Mouse (Mus musculus): ENCODE measurements around the gene Palm.

The Palm gene

DNA sequence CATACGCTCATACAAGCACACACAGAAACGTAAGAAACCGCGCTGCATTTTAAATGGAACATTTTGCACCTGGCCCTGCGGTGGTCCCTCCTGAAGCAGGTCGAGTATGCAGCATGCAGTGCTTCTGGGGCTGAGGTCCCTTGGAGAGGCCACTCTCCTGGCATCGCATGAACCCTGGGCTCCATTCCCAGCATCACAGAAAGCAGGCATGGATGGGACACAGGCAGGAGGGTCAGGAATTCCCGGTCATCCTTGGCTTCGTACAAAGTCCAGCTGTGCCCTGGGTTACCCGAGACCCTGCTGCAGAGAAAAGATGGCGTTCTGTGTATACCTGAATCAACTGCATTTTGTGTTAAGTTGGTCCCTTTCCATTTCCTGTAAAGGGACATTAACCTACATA, 7.1 kb downstream of the Palm start:
- DNase-seq, result peak; percentile 91

DNA sequence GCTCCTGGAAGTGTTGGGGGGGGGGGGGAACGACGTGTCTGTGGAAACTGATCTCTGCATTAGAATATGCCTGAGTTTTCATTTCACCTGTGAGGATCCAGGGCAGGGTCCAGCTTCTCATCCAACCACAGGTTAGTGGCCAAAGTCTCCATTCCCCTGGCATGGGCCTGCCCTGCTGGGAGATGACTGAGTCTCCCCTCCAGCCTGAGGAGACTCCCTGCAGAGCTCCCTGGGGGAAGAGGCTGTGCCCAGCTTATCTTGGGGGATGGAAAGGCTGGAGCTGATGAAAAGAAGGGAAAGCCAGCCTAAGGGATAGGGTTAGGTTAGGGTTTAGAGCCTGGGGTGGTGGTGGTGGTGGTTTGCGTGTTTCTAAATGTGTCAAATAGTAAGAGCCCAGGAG, 8.5 kb downstream of the Palm start:
- DNase-seq, result no peak

DNA sequence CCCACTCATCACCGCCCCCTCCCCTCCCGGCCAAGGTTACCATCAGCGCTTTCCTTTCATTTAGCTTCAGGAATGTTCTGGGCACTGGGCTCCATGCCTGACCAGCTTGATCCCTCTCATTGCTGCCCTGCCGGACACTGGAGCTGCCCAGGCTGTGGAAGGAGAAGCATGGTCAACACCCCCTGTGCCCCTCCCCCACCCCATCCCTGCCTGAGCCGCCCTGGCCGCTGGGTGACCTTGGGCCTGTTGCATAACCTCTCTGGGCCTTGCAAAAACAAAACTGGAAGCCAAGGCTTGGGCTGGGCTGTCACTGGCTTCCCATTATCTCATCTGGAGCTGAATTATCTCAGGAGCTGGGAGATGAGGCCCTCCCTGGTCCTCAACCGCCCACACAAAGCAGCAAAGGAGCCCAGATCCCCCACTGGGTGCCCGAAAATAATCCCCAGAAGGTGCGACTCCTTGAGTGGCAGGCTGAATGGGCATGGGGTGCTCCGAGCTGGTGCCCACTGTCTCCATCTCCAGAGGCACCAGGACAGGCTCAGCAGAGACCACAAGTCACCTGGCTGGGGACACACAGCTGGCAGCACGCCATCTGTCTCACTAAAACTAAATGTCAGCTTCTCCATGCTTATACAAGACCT, 9.1 kb downstream of the Palm start:
- DNase-seq, result peak; percentile 99

DNA sequence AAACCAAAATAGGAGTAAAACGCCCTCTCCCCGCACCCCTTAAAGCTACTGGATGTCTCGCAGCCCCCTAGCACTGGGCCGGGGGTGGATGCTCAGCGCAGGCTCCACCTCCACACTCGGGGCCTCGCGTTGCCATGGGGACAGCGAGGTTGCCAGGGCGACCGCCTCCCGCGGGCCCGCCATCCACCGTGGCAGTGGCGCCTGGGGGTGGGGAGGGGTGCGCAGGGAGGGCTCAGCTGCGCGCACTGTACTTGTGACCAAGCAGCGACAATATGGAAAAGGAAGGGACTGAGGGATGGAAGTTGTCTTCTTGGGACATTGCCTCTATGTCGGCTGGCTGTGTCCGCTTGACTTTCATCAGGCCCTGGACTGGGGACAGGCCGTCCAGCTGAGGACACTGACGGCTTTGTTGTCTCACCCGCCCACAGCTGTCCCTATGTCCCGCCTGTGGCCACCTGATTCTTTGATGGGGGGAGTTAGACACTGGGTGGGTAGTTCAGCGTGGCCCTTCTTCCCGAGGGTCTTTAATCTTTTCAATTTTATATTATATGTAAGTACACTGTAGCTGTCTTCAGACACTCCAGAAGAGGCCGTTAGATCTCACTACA, 10.4 kb downstream of the Palm start:
- DNase-seq, result peak; percentile 96

DNA sequence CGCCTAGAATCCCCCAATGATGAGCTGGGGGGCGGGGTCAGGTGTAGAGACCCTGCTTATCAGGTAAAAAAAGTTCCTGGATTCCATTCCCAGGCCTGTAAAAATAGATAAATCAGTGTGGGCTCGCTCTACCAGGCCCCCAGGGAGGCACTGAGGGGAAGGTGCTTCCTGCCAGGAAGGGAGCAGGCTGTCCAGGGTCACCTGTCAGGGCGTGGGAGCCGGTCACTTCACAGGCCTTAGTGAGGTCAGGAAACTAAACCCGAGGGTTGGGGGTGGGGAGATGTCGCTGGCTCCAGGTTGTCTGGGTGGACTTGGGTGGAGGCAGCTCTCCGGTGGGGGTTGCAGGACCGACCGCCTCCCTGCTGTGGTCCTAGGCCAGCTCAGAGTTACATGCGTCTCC, 12.3 kb downstream of the Palm start:
- peak; percentile 99 for DNase-seq

DNA sequence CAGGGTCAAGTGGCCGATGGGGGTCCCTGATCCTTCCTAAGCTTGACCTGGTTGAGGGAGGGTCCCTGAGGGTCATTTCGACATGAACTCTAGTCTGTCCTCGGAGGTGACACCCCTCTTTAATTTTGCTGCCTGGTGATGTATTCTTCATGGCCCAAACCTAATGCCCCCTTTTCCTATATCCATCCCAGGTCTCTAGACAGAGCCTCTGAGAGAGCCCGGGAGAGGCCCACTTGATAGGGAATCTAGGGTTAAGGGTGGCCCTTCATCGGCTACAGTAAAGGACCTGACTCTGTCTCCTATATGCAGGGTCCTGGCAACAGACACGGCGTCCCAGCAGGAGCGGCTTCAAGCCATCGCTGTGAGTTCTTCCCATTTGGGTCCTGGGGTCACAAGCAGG, 13.0 kb downstream of the Palm start:
- DNase-seq, result peak; percentile 92

DNA sequence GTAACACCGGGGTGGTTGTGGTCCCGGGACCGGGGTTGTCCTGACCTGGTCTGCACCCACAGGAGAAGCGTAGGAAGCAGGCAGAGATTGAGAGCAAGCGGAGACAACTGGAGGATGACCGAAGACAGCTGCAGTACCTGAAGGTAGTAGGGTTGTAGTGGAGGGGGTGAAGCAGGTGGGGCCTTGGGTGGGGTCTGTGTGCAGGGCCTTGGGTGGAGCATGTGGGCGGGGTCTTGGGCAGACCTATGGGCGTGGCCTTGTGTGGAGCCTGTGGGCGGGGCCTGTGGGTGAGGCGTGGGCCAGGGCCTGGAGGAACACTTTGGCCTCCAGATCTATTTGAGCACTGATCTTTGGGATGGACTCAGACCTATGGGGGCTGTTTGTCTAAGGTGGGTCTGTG, 13.6 kb downstream of the Palm start:
- DNase-seq, result peak; percentile 98

DNA sequence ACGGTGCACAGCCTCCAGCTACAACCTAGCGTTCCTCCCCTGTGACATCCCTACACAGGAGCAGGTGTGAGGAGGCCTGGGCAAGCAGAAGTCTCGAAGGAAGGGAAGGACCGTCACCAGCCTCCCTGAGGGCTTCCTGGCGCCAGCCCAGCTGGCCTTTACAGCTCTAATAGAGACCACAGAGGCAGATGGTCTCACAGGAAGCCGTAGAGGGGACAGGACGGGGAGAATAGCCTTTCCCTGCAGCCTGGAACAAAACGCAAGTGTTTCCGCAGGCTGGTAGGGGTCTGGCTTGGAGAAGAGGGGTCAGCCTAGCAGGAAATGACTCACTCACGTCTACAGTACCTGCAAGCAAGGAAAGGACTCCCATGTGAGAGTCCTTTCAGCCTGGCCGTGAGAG, 14.5 kb downstream of the Palm start:
- peak; percentile 99 for DNase-seq

DNA sequence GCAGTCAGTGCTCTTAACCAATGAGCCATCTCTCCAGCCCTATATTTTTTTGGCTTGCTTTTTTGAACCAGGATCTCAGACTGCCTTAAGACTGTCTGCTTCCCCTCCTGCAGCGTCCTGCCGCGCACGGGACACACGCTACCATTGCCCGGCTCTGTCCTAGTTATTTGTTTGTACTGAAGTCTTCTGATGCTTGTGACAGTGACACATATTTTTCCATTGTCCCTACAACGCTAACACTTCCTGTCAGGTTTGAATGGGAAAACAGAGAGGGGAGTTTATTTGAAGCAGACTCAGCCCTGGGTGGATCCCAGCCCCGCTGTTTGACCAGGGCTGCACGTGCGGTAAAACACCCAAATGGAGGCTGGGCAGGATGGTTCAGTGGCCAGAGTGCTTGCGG, 15.4 kb downstream of the Palm start:
- DNase-seq, result peak; percentile 95

DNA sequence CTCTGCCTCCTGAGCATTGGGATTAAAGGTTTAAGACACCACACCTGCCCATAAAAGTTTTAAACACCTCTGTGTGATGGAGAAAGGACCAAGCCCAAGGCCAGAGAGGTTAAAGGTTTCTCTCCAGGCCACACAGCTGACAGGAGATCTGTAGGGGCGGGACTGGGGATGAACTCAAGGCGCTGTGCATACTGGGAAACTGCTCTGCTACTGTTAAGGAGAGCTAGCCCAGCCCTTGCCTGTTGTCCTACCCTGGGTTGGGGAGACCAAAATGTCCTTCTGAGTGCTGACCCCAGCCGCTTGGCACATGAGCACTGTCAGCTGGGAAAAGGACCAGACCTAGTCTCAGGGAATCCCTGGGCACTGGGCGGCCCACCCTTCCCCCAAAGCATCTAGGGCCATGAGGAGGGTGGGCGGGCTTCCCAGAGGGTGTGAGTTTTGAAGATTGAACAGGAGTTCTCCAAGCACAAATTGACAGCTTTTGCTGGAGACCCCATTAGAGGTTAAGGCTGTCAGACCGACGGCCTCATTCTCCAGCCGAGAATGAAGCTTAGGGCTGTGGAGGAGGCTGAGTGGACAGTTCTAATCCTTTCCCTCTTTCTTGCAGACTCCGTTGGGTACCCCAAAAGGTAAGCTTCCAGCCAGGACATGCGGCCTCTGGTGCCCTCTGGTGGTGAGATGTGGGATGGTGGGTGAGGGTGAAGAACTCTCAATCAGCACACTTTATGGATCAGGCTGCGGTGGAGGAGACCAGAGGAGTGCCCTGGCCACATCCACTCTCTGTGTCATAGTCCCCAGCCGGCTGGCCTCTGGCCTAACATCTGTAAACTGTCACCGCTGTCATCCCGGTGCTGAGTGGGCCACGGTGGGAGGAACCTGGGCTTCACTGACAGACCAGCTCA, 18.6 kb downstream of the Palm start:
- peak; percentile 96 for DNase-seq

DNA sequence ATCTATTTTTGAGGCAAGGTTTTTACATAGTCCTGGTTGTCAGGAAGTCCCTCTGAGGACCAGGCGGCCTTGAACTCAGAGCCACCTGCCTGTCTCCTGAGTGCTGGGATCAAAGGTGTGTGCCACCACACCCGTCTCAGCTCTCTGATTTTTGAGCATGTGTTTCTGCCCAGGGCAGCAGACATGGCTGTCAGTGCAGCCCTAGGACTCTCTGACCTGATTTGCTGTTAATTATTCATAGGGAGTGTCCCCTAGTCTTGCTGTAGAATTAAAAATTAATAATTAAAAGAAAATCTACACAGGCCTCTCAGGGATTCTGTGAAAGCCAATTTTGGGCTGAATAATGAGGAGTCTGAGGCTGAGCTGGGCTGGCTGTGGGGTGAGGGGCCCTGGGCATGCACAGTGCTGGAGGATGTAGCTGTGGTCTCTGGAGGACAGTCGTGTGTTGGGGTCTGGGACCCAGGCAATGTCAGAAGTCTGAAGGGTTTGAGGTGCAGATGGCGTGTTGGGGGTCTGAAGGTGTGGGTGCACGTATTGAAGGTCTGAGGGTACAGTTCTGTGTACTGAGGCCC, 21.0 kb downstream of the Palm start:
- no peak for DNase-seq

DNA sequence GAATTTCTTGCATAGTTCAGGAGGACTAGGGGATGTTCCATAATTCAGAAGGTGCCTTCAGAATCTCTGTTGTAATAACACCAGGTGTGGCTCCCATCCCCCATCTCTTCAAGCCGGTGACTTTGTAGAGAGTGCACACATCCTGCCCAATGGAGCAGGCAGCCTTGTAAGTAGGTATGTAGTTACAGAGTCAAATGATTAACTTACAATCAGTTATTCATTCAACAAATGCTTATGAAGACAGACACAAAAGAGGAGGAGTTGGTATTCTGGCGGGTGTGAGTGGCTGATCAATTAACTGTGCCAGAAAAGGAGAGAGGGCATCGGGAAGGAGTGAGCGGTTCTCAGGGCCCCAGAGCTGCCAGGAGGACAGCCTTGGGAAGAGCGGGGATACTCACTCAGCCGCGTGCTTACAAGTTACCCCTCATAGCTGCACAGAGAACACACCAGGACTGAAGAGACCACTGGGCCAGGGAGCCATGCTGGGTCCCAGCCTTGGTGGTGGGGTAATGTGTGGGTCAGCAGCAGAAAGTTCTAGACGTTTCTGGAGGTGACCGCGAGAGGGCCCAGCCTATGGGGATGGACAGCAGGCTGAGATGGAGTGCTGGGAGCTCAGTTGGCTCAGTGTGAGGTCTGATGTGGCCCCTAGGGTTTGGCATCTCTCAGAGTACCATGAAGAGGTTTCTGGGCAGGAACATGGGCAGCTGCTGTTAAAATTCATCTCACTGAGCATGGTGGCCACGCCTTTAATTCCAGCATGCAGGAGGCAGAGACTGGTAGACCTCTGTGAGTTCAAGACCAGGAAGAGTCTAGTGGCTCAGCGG, 22.5 kb downstream of the Palm start:
- DNase-seq, result peak; percentile 83

DNA sequence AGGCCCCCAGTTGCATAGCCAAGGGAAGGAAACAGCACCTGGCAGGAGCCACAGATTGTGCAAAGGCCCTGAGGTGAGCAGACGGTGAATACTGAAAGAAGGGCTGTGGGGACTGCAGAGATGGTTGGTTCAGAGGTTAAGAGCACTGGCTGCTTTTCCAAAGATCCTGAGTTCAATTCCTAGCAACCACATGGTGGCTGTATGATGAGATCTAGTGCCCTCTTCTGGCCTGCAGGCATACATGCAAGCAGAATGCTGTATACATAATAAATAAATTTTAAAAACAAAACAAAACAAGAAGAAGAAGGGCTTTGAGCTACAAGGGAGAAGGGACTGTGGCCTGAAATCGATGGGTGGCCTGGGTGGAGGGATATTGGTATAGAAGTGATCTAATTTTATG, 23.7 kb downstream of the Palm start:
- no peak for DNase-seq

DNA sequence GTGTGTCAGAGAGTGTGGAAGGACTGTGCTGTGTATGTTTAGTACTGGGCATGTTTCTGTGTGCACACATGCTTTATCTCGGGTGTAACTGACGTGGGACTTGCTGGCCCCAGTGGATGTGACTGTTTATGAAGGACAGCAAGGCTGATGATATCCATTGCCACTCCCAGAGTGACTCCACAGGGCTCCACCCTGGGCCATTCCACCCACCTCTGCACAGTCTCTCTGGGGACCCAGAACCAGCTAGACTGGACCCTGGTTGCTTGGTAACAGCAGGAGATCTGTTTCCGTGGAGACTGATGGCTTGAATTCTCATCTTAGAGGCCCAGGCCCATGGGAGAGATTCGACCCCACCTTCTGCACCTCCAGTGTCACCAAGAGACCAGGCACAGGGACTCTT, 24.9 kb downstream of the Palm start:
- no peak for DNase-seq

DNA sequence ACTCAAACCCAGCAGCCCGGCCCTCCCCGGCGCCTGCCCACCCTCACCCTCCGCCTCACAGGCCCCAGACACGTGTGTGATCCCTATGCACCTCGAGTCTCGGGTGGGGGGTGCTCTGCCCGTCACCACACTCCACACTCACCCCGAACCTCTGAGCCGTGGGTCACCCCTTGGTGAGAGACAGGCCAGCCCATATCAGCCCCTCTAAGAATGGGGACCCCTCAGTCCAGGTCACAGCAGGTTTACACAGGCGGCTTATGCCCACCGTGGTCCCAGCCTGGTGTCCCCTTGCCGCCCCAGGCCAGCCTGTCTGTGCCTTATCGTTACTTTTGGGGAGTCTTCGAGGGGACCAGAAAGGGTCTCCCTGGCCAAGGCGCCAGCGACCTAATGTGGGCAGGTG, 26.2 kb downstream of the Palm start:
- peak; percentile 93 for DNase-seq

DNA sequence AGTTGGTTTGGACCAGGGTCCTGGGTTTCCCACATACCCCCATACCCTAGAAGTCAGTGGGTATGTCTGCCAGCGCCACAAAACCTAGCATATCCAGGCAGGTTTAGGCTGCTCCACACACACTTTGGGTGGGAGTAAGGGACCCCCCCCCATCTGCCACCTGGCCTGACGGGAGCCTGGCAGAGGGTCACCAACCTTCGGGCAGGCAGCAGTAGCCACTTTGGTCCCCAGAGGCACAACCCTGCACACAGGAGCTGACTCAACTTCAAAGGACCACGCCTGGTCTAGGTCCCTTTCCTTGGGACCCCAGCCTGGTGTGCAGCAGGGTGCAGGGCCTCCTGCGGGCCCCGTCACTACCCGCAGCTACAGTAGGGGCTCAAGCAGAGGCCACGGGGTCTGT, 26.9 kb downstream of the Palm start:
- peak; percentile 93 for DNase-seq

DNA sequence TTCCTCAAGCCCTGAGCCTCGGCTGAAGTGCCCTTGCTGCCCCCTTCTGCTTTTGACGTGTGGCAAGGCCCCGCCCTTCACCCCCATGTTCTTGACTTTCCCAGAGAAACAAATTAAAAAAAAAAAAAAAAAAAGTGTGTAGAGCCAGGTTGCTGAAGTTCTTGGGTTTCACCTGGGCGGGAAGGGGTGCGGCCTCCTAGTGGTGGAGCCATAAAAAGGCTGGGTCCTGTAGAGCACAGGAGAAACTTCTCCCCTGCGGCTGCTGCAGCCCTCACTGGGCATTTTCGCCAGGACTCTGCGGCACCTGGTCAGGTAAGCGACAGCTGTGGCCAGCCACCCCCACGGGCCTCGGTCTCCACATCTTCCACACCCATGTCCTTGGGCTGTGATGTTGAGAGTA, 27.4 kb downstream of the Palm start, which contains the start of gene Misp:
TSS of gene Misp (plus strand) at position 208 of the 400 bp plus-strand sequence.
- no peak for DNase-seq

DNA sequence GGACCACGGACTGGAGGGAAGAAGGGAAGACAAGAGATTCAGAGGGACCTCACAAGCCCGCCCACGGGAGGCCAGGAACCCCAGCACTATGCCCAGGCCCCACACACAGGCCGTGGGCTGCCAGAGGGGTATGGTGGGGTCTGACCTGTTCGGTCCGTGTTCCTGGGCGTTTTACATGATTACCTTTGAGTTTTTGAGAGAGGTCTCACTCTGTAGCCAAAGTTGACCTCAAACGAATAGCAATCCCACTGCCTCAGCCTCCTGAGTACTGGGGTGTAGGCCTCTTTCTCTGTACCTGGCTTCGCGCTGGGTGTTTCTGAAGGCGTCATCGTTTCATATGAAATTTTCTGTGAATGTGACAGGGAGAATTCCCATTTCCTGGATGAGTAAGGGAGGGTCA, 28.4 kb downstream of the Palm start:
- DNase-seq, result peak; percentile 91

DNA sequence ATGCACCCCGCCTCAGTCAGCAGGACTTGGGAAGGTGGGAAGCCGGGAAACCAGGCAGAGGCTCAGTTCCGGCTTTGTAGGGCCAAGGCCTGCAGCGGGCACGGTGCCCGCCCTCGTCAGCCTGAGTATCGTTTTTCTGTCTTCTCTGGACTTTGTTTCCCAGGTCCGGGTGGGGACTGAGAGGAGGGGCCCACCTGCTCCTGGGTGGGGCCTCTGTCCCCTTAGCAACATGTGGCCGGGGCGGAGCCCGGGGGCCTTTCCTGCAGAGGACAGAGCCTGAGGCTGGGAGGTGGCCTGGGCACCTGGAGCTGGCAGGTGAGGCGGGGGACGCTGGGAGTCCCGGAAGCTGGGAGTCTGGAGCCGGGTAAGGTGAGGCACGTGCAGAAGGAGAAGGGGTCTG, 29.0 kb downstream of the Palm start:
- peak; percentile 94 for DNase-seq

DNA sequence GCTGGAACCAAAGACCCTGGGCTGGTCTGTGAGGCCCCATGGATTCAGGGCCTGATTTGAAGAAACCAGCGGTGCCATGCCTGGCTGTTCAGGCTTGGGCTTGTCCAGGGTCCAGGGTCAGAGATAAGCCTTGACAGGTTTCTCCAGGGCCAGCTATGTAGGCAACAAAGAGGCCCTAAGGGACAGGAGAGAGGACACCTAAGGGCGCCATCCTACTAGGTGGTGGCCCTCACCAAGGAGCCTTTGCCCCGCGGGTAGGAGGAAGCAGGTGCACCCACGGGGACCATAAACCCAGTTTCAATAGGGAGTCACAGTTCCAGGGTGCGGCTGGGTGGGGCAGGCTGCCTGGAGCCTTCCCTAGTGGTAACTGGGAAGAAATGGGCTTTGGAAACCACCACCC, 29.6 kb downstream of the Palm start:
- peak; percentile 91 for DNase-seq

DNA sequence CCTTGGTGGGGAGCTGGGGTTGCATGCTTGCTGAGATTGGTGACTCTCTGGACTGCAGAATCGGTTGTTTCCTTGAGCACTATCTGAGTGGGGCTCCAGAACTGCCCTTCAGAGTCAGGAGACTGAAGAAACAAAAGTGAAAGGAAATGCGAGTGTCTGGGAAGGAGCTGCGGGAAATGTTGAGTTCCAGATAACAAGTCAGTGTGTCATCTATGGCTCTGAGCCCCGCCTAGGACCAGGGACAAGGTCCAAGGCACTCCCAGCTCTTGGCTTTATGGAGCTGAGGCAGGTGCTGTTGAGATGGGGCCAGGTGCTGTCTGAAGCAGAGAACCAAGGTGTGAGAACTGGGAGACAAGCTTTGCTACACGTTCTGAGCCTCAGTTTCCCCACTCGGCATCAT, 31.0 kb downstream of the Palm start:
- peak; percentile 96 for DNase-seq

DNA sequence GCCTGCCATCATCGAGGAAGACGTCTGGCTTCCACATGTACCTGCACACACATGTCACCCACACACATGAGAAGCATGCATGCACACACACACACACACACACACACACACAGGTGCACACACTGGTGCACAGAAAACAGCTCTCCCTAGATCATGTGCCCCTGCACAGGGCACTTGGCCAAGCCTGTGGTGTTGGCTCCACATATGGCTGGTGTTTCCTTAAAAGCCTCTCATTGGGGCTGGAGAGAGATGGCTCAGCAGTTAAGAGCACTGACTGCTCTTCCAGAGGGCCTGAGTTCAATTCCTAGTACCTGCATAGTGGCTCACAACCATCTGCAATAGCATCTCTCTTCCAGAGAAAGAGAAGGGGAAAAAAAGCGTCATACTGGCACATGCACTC, 38.2 kb downstream of the Palm start:
- no peak for DNase-seq
